Mouse (Mus musculus) cortical plate, adult 2 months (tissue): ENCODE data around the gene Naxe. TPM values are rescaled to one million over a fixed set of nuclear protein-coding genes. Genes with fewer than 3 reads are reported as not detected.

Experiments used
- H3K27ac ChIP-seq: fragments of 200-500 bp; 2 replicates; pipeline ENCODE4 v1.5.1; 2012; ENCODE audit warnings: low read length, control low read depth, inconsistent platforms; ENCODE audit not compliant: insufficient read depth
- H3K4me1 ChIP-seq: fragments of 200-500 bp; 2 replicates; pipeline ENCODE4 v1.6.1; 2011; ENCODE audit warnings: low read length; ENCODE audit not compliant: control insufficient read depth, insufficient read depth
- H3K4me3 ChIP-seq: fragments of 200-500 bp; 2 replicates; pipeline ENCODE4 v1.5.1; 2011; ENCODE audit warnings: mild to moderate bottlenecking, low read length, control low read depth; ENCODE audit not compliant: insufficient read depth
- CTCF ChIP-seq: fragments of 200-500 bp; IDR thresholded peaks from 2 replicates; pipeline ENCODE4 v1.5.1; 2011; ENCODE audit warnings: mild to moderate bottlenecking, control low read depth, low read length; ENCODE audit not compliant: insufficient read depth; ENCODE audit errors: extremely low read depth
- POLR2A ChIP-seq: fragments of 200-500 bp; IDR thresholded peaks from 2 replicates; pipeline ENCODE4 v1.6.1; 2011; ENCODE audit warnings: mild to moderate bottlenecking, low read length, control low read depth; ENCODE audit not compliant: insufficient read depth; ENCODE audit errors: extremely low read depth
- polyA plus RNA-seq: library from polyadenylated mRNA; depleted of rRNA; stranded (reverse); fragments of >200 nt; gene quantifications from 2 replicates; pipeline ENCODE4 v1.2.3, GENCODE M21; 2012

The Naxe gene
- polyA plus RNA-seq, 1 experiment, result 93.2 TPM

GRCm38 (mm10) chr3:88085459-88085858 lies 27.2 kb upstream of the Naxe start:
- Histone ChIP-seq H3K27ac (no peak overlapping the region), H3K4me3 (no peak overlapping the region), H3K4me1 (no peaks in the 10 kb centered on the region)
- no peak for TF ChIP-seq CTCF
- TF ChIP-seq POLR2A, result no peak

DNA sequence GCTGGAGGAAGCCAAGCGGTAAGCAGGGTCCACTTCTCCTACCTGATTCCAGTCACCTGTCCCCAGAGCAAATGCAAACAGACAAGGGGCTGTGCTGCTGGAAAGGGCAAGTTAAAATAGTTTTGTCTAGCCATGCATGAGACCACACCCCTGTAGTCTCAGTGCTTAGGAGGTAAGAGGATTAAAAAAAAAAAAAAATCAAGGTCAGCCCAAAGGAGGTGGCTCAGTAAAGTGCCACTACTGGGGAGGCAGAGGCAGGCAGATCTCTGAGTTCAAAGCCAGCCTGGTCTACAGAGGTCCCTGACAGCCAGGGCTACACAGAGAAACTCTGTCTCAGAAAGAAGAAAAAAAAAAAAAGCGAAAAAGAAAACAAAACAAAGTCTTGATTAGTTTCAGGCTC lies 25.7 kb upstream of the Naxe start:
- Histone ChIP-seq H3K27ac (no peak overlapping the region), H3K4me3 (no peak overlapping the region)
- no peak for TF ChIP-seq CTCF
- no peak for TF ChIP-seq POLR2A

DNA sequence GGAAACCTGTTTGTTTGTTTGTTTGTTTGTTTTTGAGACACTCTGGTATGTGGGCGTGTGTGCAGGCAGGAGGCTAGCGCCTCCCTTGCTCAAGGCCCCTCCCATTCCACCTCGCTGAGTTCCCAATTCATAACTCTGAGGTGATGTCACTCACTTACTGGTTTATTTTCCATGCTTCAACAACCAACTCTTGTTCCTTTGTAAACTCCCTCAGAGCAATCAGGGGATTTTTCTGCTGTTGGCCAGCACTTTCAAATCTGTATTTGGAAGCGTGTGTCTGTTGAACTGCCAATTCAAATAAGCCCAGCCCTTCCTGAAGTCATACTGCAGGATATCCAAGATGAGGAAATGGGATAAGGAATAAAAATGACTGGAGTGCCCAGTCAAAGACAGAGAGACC lies 24.4 kb upstream of the Naxe start:
- Histone ChIP-seq H3K4me1 (no peaks in the 10 kb centered on the region), H3K4me3 (no peak overlapping the region), H3K27ac (no peak overlapping the region)
- TF ChIP-seq POLR2A, result no peak
- no peak for TF ChIP-seq CTCF

More for the DNA sequence above, 25.7 kb upstream of the Naxe start:
- no peaks in the 10 kb centered on the region for H3K4me1 ChIP-seq

GRCm38 (mm10) chr3:88082224-88082618 lies 23.9 kb upstream of the Naxe start:
- no peak overlapping the region for H3K4me3 ChIP-seq
- H3K27ac ChIP-seq, result no peak overlapping the region
- H3K4me1 ChIP-seq, result no peaks in the 10 kb centered on the region
- TF ChIP-seq POLR2A, result no peak
- TF ChIP-seq CTCF, result no peak

DNA sequence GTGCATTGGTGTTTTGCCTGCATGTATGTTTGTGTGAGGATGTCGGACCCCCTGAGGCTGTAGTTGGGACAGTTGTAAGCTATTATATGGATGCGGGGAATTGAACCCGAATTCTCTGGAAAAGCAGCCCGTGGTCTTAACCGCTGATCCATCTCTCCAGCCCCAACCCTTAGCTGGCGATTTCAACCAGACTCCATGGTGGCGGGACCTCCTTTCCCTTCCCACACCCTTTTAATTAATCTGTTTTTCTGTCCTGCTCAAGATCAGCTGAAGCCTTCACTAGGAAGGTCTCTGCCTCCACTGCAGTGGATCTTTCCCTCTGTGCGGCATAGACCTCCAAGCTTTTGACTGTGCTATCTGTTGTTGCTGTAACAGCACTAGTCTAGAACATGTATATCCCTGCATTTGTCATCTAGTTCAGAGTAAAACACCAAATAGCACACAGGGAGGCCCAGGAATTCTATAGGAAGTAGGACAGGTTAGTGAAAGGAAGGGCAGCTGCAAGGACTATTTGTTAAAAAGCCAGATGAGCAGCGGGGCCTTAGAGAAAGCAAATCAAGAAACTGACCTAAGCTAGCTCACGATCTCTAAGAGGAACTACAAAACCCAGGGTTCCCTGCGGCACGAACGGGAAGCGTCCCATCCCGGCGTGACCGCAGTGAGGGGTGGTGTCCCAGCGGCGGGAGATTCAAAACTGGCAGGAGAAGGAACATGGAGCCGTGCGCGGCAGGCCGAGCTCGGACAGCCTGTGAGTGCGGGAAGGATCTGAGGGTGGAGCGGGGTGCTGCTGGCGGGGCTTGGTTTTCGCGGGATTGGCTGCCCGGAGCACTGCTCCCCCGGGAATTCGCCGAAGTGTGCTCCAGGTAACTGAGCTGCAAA lies 23.3 kb upstream of the Naxe start, which contains the start of gene Iqgap3:
Gene Iqgap3, plus strand, starts transcription at position 627 of the 879 bp plus-strand sequence.
- H3K27ac ChIP-seq, result no peak within 1 kb of the TSS
- no peaks in the 10 kb centered on the region for H3K4me1 ChIP-seq
- TF ChIP-seq CTCF, result no peak
- TF ChIP-seq POLR2A, result 0 out of 2 replicates have a peak, but pooled peaks have one; percentile 31
- no peak within 1 kb of the TSS for H3K4me3 ChIP-seq

DNA sequence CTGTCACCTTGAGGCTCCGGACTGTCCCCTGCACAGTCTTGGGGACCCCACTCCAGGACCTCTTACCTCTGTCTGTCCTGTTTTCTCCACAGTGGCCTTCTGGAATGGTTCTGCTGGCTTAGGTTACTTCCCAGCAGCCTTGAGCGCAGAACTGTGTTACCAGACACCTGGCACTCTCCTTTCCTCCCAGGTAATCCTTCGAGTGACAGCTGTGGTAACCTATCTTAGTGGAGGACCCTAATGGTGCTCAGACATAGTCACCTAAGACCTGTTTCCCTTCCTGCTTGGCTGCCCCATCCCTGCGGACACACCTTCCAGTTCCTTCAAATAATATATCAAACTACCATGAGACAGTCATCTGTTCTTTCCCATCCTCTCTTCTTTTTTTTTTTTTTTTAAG lies 19.9 kb upstream of the Naxe start, which contains the start of gene Ttc24:
Gene Ttc24, minus strand, starts transcription at position 101 of the 400 bp plus-strand sequence.
- Histone ChIP-seq H3K4me3 (no peak within 1 kb of the TSS), H3K4me1 (no peaks in the 10 kb centered on the region), H3K27ac (no peak within 1 kb of the TSS)
- TF ChIP-seq CTCF (no peak), POLR2A (no peak)

- TF ChIP-seq CTCF (no peak), POLR2A (no peak)
- Histone ChIP-seq H3K4me1 (no peaks in the 10 kb centered on the region), H3K27ac (no peak overlapping the region), H3K4me3 (no peak overlapping the region)
These were observed 19.1 kb upstream of the Naxe start for GRCm38 (mm10) chr3:88077441-88077840.

DNA sequence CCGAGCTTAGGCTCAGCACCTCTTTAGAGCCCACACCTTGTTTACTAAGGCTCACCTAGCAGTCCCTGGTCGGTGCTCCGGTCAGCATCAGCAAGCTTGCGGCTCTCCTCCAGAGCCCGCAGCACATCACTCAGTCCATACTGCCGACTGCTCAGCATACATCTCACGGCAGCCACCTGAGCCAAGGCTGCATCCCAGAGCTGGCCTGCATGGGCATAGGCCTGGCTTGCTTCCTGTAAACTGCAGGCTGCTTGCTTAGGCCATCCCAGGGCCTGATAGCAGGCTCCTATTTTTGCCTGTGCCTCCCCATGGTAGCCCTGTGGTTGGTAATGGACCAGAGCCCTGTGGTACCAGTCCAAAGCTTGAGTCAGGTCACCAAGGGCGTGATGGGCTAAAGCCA lies 16.5 kb upstream of the Naxe start:
- no peak for TF ChIP-seq CTCF
- no peak for TF ChIP-seq POLR2A
- no peak overlapping the region for H3K4me3 ChIP-seq
- H3K27ac ChIP-seq, result no peak overlapping the region
- 0 out of 2 replicates have a peak, but pooled peaks cover 1% of the 10 kb centered on the region for H3K4me1 ChIP-seq

GRCm38 (mm10) chr3:88074351-88074750 lies 16.1 kb upstream of the Naxe start:
- no peak for TF ChIP-seq CTCF
- TF ChIP-seq POLR2A, result no peak
- 0 out of 2 replicates have a peak, but pooled peaks cover 1% of the 10 kb centered on the region for H3K4me1 ChIP-seq
- H3K4me3 ChIP-seq, result no peak overlapping the region
- no peak overlapping the region for H3K27ac ChIP-seq

GRCm38 (mm10) chr3:88073631-88074030 lies 15.3 kb upstream of the Naxe start:
- H3K4me3 ChIP-seq, result no peak overlapping the region
- no peak overlapping the region for H3K27ac ChIP-seq
- 0 out of 2 replicates have a peak, but pooled peaks cover 1% of the 10 kb centered on the region for H3K4me1 ChIP-seq
- TF ChIP-seq CTCF (no peak), POLR2A (no peak)
